Mouse (Mus musculus) cerebellum, adult 2 months (tissue): ENCODE measurements around the gene Agbl4. TPM values are rescaled to one million over a fixed set of nuclear protein-coding genes. Genes with fewer than 3 reads are reported as not detected.

Experiments
- DNase-seq, 2 experiments: peaks; one replicate each; pipeline ENCODE4 v3.0.0; 2021
- H3K27ac ChIP-seq: fragments of 200-500 bp; 2 replicates; pipeline ENCODE4 v1.5.1; 2012; ENCODE audit warnings: low read length, control low read depth, inconsistent platforms; ENCODE audit not compliant: insufficient read depth
- H3K27me3 ChIP-seq: fragments of 200-500 bp; 2 replicates; pipeline ENCODE4 v1.6.1; 2012; ENCODE audit warnings: inconsistent platforms, mild to moderate bottlenecking, low read length, moderate library complexity; ENCODE audit not compliant: control insufficient read depth, insufficient read depth
- H3K4me1 ChIP-seq: fragments of 200-500 bp; 2 replicates; pipeline ENCODE4 v1.6.1; 2011; ENCODE audit warnings: low read length; ENCODE audit not compliant: control insufficient read depth, insufficient read depth
- H3K4me3 ChIP-seq: fragments of 200-500 bp; replicated peaks from 2 replicates; pipeline ENCODE3; 2011; ENCODE audit warnings: mild to moderate bottlenecking, low read depth, low read length, control low read depth; ENCODE audit not compliant: insufficient read depth
- CTCF ChIP-seq: fragments of 200-500 bp; IDR thresholded peaks from 2 replicates; pipeline ENCODE4 v1.5.1; 2011; ENCODE audit warnings: low read depth, mild to moderate bottlenecking, control low read depth, low read length, moderate library complexity, borderline replicate concordance; ENCODE audit not compliant: insufficient read depth
- POLR2A ChIP-seq: fragments of 200-500 bp; IDR thresholded peaks from 2 replicates; pipeline ENCODE4 v1.6.1; 2011; ENCODE audit warnings: low read length, control low read depth, borderline replicate concordance; ENCODE audit not compliant: insufficient read depth
- WGBS: fragments of 180-500 bp; shearing (Covaris S2); methylation state at CpG from one replicate; pipeline ENCODE4 v1.1.7; 2018; 5-methylcytosine and 5-hydroxymethylcytosine counted together
- polyA plus RNA-seq: library from polyadenylated mRNA; depleted of rRNA; stranded (reverse); fragments of >200 nt; gene quantifications from 2 replicates; pipeline ENCODE4 v1.2.3, GENCODE M21; 2012

The Agbl4 gene
- polyA plus RNA-seq, 1 experiment = 4.8 TPM

- TF ChIP-seq POLR2A = no peak
- no peak for TF ChIP-seq CTCF
- Histone ChIP-seq H3K27ac (no peak overlapping the region), H3K4me1 (no peaks in the 10 kb centered on the region), H3K4me3 (no peak overlapping the region), H3K27me3 (no peaks in the 10 kb centered on the region)
- WGBS = 76% methylated on average over 1 of the region's 1 CpGs
- no peak for DNase-seq
These were observed 909.1 kb downstream of the Agbl4 start for GRCm38 (mm10) chr4:111306518-111306917.

- WGBS = 56% methylated on average over 7 of the region's 7 CpGs
- H3K27ac ChIP-seq = no peak overlapping the region
- no peak for DNase-seq
- no peak for TF ChIP-seq CTCF
- no peak for TF ChIP-seq POLR2A
- H3K4me1 ChIP-seq = no peaks in the 10 kb centered on the region
- no peaks in the 10 kb centered on the region for H3K27me3 ChIP-seq
- H3K4me3 ChIP-seq = no peak overlapping the region
These were observed 909.7 kb downstream of the Agbl4 start for GRCm38 (mm10) chr4:111307166-111307565.

GRCm38 (mm10) chr4:111307633-111308032, 910.2 kb downstream of the Agbl4 start:
- WGBS = 58% methylated on average over 5 of the region's 5 CpGs
- Histone ChIP-seq H3K27me3 (no peaks in the 10 kb centered on the region), H3K4me3 (no peak overlapping the region), H3K27ac (no peak overlapping the region), H3K4me1 (no peaks in the 10 kb centered on the region)
- TF ChIP-seq CTCF (no peak), POLR2A (no peak)
- no peak for DNase-seq

GRCm38 (mm10) chr4:111308572-111309288, 911.3 kb downstream of the Agbl4 start:
- TF ChIP-seq POLR2A (no peak), CTCF (no peak)
- DNase-seq = no peak
- no peaks in the 10 kb centered on the region for H3K4me1 ChIP-seq
- WGBS = 74% methylated on average over 3 of the region's 3 CpGs
- no peak overlapping the region for H3K4me3 ChIP-seq
- no peaks in the 10 kb centered on the region for H3K27me3 ChIP-seq
- H3K27ac ChIP-seq = no peak overlapping the region

GRCm38 (mm10) chr4:111327094-111327493, 929.6 kb downstream of the Agbl4 start:
- Histone ChIP-seq H3K27ac (no peak overlapping the region), H3K4me1 (no peaks in the 10 kb centered on the region), H3K4me3 (no peak overlapping the region), H3K27me3 (no peaks in the 10 kb centered on the region)
- DNase-seq = peak; percentile 1 to 6
- TF ChIP-seq CTCF = no peak
- no peak for TF ChIP-seq POLR2A
- 78% methylated on average over 11 of the region's 11 CpGs for WGBS

- H3K27ac ChIP-seq = no peak overlapping the region
These were observed 930.4 kb downstream of the Agbl4 start for GRCm38 (mm10) chr4:111327760-111328373.

GRCm38 (mm10) chr4:111329501-111329900, 932.0 kb downstream of the Agbl4 start:
- Histone ChIP-seq H3K27me3 (no peaks in the 10 kb centered on the region), H3K4me1 (no peaks in the 10 kb centered on the region), H3K27ac (no peak overlapping the region), H3K4me3 (no peak overlapping the region)
- TF ChIP-seq POLR2A (no peak), CTCF (no peak)
- WGBS = 53% methylated on average over 4 of the region's 4 CpGs
- no peak for DNase-seq

More at GRCm38 (mm10) chr4:111327760-111328373, 930.4 kb downstream of the Agbl4 start:
- no peaks in the 10 kb centered on the region for H3K4me1 ChIP-seq
- TF ChIP-seq CTCF (peak; percentile 23; the same call in 1 of the 2 replicates), POLR2A (no peak)
- peak in 1 of 2 experiments; percentile 6 for DNase-seq
- no peaks in the 10 kb centered on the region for H3K27me3 ChIP-seq
- 55% methylated on average over 11 of the region's 11 CpGs for WGBS
- no peak overlapping the region for H3K4me3 ChIP-seq

GRCm38 (mm10) chr4:111332864-111333263, 935.4 kb downstream of the Agbl4 start:
- Histone ChIP-seq H3K27ac (no peak overlapping the region), H3K4me1 (no peaks in the 10 kb centered on the region), H3K4me3 (no peak overlapping the region), H3K27me3 (no peaks in the 10 kb centered on the region)
- no peak for DNase-seq
- no peak for TF ChIP-seq CTCF
- no peak for TF ChIP-seq POLR2A
- 74% methylated on average over 4 of the region's 4 CpGs for WGBS
